Mouse (Mus musculus) adrenal gland, postnatal 36 days (tissue): ENCODE data around the gene Optn. TPM values are rescaled to one million over a fixed set of nuclear protein-coding genes. Genes with fewer than 3 reads are reported as not detected.

Experiments used
- DNase-seq, 2 experiments: peaks; one replicate each; pipeline ENCODE4 v3.0.0; 2021; ENCODE audit warnings: mixed read lengths in 1 of 2
- total RNA-seq, 2 experiments: library from RNA; stranded (reverse); gene quantifications; 2 replicates each; pipeline ENCODE4 v1.2.3; 2021

Gene Optn
- total RNA-seq, 2 experiments from 2014 or later = 60.7 to 162 TPM

DNA sequence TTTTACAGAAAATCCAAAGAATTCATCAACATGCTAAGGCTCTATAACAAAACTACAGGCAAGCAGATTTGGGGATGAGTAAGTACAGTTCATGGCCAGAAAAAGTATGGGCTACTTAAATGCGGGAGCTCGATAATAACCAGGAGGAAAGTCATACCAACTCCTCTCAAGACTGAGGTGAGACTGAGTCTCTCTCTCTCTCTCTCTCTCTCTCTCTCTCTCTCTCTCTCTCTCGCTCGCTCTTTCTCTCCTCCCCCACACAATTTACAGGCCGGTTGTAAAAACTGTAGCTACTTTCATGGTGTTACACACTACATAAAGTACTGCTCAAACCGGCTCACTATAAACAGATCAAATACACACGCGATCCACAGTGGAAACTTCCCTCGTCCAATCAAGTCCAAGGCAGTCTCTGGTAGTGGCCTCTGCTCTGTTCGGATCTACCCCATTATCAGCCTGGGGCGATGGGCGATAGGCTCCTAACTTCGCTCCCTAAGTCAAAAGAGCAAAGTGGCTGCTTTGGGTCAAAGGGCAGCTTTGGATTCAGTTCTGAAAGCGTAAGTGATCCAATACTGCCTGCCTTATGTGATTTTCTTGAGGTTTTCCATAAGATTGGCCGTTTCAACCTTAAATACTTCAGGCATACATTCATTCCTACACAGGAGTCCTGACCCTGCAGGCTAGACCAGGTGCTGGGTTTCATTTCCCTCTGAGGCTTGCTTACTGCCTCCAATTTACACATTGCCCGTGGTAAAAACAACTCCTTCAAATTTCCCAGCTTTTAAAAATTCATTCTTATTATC lies 1.2 kb downstream of the Optn start:
- no peak for DNase-seq

DNA sequence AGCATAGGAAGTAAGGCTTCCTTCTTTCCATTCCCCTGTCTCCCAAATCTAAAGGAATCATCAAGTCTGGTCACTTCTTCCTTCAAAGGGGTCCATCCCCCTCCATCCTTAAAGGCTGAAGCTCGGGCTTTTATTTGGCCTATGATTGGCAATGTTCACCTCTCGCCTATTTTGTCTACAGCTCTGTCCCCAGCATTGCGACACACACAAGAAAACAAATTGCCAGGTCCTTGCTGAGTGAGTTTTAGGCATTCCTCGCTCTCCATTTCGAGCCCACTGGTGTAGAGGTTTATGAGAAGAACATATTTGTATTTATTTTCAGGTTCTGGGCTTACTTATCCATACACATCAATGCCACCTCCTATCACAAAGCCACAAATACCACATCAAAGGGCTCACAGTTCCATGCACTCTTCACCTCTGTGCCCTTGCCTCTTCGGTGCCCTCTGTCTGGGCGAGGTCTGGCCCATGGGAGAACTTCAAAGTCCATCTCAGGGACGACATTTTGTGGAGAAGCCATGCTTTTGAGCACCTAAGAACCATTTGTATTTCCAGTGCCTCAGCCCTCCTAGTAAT lies 2.6 kb downstream of the Optn start:
- peak in 1 of 2 experiments; percentile 39 for DNase-seq

DNA sequence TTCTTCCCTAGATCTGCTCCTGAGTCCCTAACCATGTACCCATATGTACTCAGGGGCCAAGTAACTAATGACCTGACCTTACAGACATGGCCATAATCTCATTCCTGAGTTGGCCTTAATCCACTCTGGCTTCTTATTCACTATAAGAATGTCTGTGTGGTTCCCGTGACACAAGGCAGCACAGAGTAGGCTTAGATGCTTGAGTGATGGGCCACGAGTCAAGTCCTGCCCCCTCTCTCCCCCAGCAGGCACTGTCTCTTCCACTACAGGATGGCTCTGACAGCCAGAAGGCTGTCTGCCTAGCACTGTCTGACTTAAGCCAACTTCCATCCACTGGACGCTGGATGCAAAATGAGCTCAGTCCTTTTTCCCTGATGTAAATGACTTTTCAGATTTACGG lies 3.9 kb downstream of the Optn start:
- no peak for DNase-seq

DNA sequence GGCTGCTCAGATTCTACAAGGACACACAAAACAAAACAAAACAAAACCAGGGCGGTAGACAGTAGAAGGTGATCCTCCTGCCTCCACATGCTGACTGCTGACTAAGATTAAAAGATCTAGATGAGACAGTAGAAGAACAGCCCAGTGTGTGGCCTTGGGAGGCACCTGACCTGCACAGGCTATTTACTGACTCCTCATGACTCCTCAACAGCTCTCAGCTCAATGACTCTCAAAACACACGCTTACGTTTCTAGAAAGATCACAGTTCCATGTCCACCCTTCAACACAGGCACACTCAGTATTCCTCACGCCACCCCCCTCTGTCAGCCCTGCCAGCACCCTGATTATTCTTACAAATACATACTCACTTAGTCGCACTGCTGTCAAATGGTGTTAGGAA lies 5.4 kb downstream of the Optn start:
- no peak for DNase-seq

DNA sequence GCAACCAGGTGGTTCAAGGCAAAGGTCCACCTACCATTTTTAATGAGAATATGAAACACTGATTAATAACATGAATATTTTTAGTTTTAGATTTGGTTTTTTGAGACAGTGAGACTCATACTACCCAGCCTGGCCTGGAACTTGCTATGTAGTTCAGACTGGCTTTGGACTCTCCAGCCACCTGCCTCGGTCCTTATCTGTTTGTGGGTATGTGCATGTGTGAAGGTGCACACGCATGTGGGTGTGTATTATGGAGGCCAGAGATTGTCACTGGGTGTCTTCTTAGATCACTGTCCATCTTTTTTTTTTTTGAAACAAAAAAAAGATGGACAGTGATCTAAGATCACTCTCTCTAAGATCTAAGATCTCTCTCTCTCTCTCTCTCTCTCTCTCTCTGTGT lies 13.3 kb downstream of the Optn start:
- no peak for DNase-seq

DNA sequence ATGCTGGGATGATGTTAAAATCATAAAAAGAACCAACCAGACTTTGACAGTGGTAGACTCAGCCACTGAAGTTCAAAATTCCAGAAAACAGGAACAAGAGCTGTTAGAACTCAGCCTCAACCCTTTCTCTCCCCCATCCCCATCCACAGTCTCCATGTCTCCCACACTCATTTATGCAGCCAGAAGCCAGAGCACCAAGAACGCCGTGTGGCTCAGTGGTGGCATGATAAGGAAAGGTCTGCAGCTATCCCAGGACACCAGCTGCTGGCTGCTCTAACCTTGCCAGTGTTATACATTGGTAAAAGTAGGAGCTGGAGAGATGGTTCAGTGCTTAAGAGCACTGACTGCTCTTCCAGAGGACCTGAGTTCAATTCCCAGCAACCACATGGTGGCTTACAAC lies 16.8 kb downstream of the Optn start:
- no peak for DNase-seq

DNA sequence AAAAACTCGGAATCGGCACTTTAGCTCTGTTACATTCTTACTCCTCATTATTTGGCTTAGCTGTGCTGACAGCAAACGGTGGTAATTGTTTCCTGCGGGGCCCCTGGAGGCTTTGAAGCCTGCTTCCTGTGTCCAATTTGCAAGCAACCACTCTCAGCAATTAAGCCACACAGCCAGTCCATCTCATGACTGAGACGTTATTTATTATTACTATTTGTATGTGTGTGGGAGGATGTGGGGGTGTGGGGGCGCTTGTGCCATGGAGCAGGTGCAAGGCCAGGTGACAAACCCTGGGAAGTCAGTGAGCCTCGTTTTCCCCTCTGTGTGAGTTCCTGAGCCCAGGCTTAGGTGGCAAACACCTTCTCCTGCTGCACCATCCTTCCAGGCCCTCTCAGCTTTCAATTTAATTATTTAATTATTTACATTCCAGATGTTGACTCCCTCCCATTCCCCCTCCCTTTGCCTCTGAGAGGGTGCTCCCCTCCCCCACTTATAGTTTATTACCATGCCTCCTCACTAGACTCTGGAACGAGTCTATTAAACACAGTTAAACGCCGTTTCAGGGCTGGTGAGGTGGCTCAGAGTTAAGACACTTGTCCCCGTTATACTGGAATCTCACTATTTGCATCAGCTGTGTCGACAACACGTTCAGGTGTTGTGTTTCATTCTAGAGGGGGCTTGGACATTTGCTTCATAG lies 18.4 kb downstream of the Optn start:
- DNase-seq = no peak

DNA sequence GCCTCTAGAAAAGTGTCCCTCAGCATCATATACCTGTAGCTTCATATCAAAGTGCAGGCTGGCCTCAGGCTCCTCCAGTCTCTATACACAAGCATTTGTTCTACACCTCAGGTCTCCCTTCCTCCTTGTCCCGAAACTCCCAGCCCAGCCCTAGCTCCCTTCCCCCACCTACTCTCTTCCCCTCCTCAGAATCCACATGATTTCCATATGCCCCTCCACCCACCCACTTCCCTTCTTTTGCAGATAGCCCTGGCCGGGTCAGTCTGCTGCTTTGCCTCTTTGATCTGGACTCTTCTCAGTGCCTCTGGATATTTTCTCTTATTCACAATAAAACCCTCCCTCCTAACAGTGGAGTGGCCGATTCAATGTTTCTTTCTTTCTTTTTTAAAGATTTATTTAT lies 19.5 kb downstream of the Optn start:
- DNase-seq = no peak

DNA sequence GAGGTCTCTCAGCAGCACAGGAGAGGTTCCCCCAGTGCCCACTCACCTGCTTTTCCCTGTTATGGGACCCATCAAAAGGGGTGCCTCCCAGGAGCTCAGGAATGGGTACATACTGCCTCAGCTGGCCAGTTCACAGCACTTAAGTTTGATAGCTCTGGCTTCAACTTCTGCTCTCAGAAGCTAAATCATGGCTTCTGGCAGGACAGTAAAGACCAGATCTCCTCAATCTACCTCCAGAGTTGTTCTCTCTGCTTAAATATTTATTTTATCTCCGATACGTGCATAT lies 20.4 kb downstream of the Optn start:
- DNase-seq = no peak

DNA sequence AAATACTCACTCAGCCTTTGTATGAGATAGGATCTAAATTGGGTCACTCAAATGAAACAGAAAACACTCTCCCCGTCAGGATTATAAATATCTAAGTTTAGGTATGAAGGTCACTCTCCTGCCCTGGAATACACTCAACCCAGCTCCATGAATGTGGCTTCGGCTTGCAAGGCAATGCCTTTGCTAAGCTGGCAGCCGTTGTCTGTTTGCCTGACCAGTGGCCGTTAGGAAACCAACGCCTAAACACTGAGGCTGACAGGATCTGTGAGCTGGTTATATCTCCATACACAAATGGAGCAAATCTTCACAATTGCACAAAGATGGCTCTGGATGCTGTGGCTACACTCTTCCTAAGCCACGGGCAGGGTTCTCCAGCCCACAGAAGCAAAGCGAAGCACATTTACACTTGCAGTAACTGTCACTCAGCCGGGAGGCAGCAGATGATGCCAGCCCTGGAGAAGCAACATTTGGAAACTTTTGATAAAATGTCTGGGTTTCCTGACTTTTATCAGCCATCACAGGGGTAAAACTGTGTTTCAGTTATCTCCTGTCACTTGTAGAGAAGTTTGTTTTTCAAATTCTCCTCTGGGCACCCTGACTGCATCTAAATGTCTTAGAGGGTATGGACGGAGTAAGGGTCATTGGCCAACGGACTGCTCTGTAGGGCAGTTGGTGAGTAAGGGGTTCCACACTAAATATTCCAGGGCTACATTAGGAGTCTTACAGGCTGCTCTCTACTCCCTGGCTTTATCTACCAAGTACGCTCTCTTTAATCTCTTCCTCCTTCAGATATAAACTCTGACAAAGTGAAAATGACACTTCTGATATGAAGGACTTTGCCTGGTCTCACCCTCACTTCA lies 21.0 kb downstream of the Optn start:
- peak in 1 of 2 experiments; percentile 28 for DNase-seq

DNA sequence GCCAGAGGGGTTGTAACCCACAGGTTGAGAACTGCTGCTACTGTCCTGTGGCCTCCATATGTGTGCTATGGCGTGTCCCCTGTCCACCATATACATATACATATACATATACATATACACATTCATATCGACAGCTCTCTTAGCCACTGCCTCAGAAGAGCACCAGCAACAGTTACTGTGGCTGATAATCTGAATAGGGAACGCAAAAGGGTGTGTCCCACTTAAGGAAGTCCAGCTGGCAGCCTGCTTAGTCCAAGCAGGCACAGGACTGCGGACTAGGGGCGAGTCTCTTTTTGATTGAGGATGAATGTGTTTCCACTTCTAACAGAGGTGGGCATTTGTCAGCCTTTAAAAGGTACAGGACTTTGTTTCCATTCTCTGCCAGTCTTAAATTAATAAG lies 22.0 kb downstream of the Optn start:
- no peak for DNase-seq

DNA sequence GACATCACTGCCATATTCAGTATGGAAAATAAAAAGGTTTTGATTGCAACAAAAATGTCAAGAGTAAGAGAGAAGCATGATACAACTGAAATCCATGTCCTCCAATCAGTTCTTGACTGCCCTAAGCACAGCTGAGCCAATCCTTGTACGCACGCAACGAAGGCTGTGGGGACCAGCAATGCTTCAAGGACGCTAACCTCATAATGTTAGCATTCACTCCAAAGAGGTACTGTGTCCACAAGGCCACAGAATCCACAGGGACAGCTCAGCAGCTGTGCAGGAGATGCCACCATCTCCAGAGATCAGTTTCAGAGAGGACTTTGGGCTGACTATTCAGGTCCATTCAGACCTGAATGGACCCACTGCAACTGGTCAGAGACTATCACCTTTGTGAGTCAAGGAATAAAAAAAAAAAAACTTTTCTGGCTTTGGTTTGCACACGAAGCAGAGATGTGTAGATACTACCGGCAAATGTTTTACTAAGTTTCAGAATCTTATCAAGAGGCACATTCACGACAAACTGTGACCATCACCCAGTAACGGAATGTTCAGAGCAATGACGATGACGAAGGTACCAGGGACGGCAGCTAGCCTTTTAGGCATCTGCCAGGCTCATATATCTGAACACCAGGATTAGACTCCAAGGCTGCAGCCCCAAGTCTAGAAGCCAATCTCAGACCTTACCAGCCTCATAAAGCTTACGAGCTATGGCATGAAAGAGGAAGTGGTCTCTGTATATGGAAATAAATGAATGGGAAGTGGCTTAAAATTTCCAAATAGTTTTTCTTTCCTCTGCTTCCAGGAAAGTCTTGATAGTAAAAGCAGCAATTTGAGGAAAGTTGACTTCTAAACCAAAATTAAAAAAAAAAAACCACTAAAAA lies 23.3 kb downstream of the Optn start:
- peak; percentile 61 to 63 for DNase-seq

DNA sequence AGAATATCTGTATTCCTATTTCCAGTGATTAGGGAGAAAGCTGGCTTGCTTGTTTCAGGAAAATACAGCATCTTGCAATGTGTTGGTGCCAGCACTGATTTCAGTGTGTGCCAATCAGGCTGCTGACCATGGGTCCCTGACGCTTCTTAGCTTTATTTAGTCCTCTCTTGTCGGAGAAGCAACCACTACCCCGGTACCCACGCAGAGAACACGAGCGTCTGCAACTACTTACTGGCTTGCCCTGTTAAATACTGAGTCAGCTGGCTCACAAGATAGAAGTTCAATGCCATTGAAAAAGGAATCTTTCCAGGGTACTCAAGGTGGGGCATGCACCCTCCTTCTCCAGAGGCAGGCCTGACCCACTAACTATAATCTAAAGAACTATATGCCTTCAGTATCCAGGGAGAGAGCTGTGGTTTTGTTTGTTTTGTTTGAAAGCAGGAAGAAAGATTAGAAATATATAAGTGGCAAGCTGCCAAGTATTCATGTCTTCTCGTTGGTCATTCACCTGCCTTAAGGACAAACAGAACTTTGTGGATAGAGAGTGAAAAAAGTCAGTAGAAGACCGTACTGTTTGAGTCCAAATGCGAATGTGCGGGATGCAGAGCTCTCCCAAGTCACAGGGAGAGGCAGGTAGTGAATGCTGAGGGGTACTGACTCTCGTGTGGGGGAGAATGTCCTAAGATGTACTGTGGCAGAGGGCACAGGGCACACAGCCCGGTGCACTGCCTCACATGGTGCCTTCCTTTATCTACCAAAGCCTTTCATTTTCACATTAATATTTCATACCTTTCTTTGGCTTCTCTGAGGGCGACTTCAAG lies 24.3 kb downstream of the Optn start:
- DNase-seq = no peak

DNA sequence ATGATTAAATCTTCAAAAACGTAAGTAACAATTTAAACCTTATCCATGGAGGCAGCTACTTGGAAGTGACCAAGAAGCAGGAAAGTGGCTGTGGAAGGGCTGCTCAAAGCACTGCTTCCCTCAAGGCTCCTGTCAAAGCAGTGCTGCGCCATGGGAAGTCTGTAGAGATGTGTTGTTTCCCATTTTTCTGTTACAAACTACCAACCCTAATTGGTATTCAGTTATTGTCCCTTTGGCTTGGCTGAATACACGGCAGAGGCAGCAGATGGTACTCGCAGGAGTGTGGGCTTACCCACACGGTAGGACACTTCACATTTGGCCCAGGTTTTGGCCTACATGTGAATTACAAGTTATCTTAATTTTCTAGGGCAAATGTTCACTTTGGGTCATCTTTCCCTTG lies 25.5 kb downstream of the Optn start:
- no peak for DNase-seq

DNA sequence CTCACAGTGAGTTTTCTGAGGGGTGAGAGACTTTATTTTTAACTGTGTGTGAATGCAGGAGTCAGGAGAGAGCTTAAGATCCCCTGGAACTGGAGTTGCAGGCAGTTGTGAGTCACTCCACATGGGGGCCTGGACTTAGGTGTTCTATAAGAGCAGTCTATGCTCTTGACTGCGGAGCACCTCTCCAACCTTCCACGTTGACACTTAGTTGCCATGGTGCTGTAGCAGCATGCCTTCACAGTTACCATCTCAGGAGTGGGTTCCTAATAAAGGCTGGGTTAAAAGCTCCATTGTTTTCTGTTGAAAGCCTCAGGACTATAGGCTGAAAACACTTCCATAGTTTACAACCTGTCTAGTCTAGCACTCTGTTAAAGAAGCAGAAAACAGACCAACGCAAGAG lies 26.5 kb downstream of the Optn start:
- no peak for DNase-seq

DNA sequence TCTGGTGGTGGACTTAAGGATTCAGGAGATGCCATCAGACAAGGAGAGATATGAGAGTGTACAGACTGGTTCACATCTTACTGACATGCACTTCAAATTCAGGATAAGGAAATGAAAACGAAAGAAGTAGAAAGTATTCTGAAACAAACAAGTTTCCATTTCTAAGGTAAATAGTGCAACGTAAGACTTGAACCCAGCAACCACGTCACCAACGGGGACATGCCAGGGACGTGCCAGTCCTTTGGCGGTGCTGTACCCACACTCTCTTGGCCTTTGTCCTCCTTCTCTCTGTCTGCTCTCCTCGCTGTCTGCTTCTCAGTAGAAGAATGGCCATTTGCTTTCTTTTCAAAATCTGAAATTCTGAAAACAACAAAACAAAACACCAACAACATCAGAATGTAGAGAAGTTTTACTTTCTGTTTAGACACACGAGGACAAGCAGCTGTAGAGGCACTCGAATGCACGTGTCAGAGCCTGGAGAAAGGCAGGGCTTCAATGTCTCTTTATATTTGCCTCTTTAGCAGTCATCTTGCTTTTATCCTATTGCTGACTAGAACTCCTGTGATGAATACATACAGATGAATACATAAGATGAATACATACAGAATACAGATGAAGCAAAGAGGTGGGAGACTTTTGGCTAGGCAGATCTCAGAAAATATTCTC lies 27.3 kb downstream of the Optn start:
- DNase-seq = no peak

DNA sequence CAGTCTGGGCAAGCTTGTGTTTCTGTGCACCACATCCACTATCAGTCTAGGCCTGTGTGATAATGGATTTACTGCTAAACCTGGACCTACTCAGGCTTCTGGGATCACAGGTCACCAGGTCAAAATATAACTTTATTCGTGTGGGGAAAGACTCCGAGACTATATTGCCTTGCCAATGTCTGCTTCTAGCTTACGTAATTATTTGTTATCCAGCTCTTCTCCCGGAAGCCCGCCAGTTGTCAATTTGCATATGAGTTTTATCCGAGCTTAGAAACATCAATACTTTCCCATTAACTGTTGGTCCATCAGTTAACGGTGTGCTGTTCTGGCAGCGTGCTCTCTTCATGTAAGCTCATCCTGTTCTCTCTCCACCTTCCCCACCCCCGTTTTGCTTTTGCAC lies 28.6 kb downstream of the Optn start:
- no peak for DNase-seq

DNA sequence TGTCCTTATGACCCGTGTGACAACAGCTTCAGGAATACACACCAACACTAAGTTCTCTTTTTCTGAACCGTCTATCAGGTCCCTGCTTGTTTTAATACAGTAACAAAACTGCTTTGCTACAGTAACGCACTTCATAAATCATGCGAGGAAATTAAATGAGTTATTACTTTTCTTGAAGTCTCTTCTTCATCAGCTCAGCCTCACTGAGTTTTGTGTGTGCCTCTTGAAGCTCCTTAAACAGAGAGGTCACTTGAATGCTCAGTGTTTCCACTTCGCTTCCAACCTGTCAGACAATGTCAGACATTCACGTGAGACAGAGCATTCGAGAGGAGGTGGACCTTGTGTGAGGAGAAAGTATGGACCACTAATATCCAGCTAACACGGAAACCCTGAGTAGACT lies 29.1 kb downstream of the Optn start:
- no peak for DNase-seq

DNA sequence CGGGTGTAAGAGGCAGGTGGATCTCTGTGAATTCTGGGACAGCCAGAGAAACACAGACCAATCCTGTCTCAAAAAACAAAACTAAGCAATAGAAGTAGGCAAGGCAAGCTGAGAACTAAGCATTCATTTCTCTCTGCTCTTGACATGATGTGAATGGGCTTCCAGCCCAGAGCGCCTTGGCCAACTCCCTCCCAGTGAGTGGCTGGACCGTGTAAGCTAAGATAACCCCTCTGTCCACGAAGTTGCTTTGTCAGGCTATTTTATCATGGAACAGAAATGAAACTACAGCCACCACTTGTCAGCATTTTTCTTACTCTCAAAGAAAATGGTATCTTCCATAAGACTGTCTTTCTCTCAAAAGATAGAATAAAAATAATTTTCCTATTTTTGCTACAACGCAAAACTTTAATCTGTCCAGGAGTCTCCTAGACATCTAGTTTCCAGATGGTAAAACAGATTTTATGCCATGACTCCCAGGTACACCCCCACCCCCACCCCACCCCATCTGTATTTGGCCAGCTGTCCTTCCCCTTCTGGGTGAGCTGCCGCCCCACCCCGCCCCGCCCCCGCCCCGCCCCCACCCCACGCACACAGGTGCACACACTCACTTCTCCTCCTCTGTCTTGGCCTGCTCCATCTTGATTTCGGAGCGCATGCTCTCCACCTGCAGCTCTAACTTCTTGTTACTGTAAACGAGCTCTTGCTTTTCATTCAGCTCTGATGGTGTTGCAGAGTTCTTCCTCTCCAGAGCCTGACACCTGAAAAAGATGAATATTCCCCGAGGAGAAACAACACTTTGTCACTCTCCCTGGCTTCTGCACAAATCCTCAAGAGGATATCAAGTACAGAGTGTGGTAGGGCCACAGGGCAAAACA lies 30.1 kb downstream of the Optn start:
- DNase-seq = no peak
